Mouse (Mus musculus): ENCODE measurements around the gene Rnf180. TPM values are rescaled to one million over a fixed set of nuclear protein-coding genes. Genes with fewer than 3 reads are reported as not detected.

Gene Rnf180
- polyA plus RNA-seq, 1 experiment from 2014 or later = 11.3 TPM

GRCm38 (mm10) chr13:105224048-105224447, 70.6 kb downstream of the Rnf180 start:
- ATAC-seq (replicated peaks; ENCODE audit: low FRiP score) (no peak), DNase-seq (ENCODE audit: low spot score) (no peak)
- Histone ChIP-seq H3K9me3 (ENCODE audit: control insufficient read depth, low read length) (no peaks in the 10 kb centered on the region), H3K27me3 (ENCODE audit: control insufficient read depth, insufficient read depth, low read length) (no peaks in the 10 kb centered on the region), H3K4me1 (replicated peaks; ENCODE audit: control insufficient read depth, insufficient read depth, low read length) (no peaks in the 10 kb centered on the region), H3K36me3 (ENCODE audit: control insufficient read depth, insufficient read depth, low read length) (no peaks in the 10 kb centered on the region), H3K4me2 (ENCODE audit: low read depth, low read length, severe bottlenecking) (no peak overlapping the region), H3K27ac (ENCODE audit: low read depth, low read length) (no peak overlapping the region), H3K9ac (ENCODE audit: low read length) (no peak overlapping the region), H3K4me3 (ENCODE audit: low read depth, low read length) (no peak overlapping the region)
- 61% methylated on average over 10 of the region's 10 CpGs for WGBS

GRCm38 (mm10) chr13:105223147-105223546, 71.5 kb downstream of the Rnf180 start:
- no peak overlapping the region for H3K9ac ChIP-seq (ENCODE audit: low read length)
- peak; percentile 63 for ATAC-seq (replicated peaks; ENCODE audit: low FRiP score)
- no peaks in the 10 kb centered on the region for H3K4me1 ChIP-seq (replicated peaks; ENCODE audit: control insufficient read depth, insufficient read depth, low read length)
- 68% methylated on average over 3 of the region's 3 CpGs for WGBS
- H3K9me3 ChIP-seq (ENCODE audit: control insufficient read depth, low read length) = no peaks in the 10 kb centered on the region
- H3K4me3 ChIP-seq (ENCODE audit: low read depth, low read length) = no peak overlapping the region
- H3K27me3 ChIP-seq (ENCODE audit: control insufficient read depth, insufficient read depth, low read length) = no peaks in the 10 kb centered on the region
- H3K36me3 ChIP-seq (ENCODE audit: control insufficient read depth, insufficient read depth, low read length) = no peaks in the 10 kb centered on the region
- no peak overlapping the region for H3K4me2 ChIP-seq (ENCODE audit: low read depth, low read length, severe bottlenecking)
- no peak overlapping the region for H3K27ac ChIP-seq (ENCODE audit: low read depth, low read length)
- DNase-seq (ENCODE audit: low spot score) = no peak

DNA sequence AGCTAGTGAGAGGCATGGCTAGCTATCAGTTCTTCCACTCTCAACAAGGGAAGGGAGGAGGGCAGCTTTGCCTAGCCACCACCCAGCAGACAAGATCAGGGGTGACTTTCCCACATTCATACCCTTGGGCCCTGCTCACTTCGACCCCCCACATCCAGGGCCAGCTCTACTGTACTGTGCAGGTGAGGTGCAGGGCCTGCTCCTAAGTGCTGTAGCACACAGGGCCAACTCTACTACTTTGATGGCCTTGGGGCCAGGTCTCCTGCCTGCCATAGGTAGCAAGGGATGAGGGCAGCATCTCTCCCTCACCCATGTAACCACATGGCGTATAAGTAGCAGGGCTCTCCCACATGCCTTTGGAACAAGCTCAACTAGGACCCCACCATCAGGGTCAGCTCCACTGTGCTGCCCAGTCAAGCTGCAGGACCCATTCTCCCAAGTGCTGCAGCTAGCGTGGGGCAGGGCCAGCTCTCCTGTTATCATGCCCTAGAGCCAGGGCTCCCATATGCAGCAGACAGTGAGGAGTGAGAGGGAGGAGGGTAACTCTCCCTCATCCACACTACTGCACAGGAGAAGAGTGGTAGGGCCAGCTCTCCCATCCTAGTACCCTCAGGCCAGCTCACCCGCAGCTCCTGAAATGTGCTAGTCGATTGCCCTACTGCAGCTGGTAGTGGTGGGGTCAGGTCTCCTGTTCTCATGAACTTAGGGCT, 72.4 kb downstream of the Rnf180 start:
- H3K27me3 ChIP-seq (ENCODE audit: control insufficient read depth, insufficient read depth, low read length) = no peaks in the 10 kb centered on the region
- DNase-seq (ENCODE audit: low spot score) = no peak
- H3K9me3 ChIP-seq (ENCODE audit: control insufficient read depth, low read length) = no peaks in the 10 kb centered on the region
- H3K4me1 ChIP-seq (replicated peaks; ENCODE audit: control insufficient read depth, insufficient read depth, low read length) = no peaks in the 10 kb centered on the region
- WGBS = 87% methylated on average over 5 of the region's 5 CpGs
- H3K4me2 ChIP-seq (ENCODE audit: low read depth, low read length, severe bottlenecking) = no peak overlapping the region
- H3K27ac ChIP-seq (ENCODE audit: low read depth, low read length) = no peak overlapping the region
- H3K4me3 ChIP-seq (ENCODE audit: low read depth, low read length) = no peak overlapping the region
- ATAC-seq (replicated peaks; ENCODE audit: low FRiP score) = 0 out of 2 replicates have a peak, but pooled peaks have one; percentile 25
- H3K9ac ChIP-seq (ENCODE audit: low read length) = no peak overlapping the region
- no peaks in the 10 kb centered on the region for H3K36me3 ChIP-seq (ENCODE audit: control insufficient read depth, insufficient read depth, low read length)

DNA sequence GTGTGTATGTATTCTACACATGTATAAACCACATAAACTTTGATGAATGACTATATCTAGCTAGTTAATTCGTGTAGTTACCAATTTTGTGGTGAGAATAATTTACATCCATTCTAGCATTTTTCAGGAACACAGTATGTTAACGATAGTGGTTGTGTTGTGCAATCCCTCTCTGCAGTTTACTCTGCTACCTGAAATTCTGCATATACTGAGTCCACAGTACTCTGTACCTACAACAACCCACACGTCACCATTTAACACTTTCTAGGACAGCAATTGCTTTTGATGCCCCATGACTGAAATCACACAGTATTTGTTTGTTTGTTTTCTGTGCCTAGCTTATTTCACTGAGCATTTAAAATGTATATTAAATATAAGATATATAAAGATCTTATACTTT, 83.9 kb downstream of the Rnf180 start:
- Histone ChIP-seq H3K9ac (ENCODE audit: low read length) (no peak overlapping the region), H3K4me3 (ENCODE audit: low read depth, low read length) (no peak overlapping the region), H3K27ac (ENCODE audit: low read depth, low read length) (no peak overlapping the region), H3K36me3 (ENCODE audit: control insufficient read depth, insufficient read depth, low read length) (no peaks in the 10 kb centered on the region), H3K27me3 (ENCODE audit: control insufficient read depth, insufficient read depth, low read length) (no peaks in the 10 kb centered on the region), H3K9me3 (ENCODE audit: control insufficient read depth, low read length) (no peaks in the 10 kb centered on the region), H3K4me2 (ENCODE audit: low read depth, low read length, severe bottlenecking) (no peak overlapping the region), H3K4me1 (replicated peaks; ENCODE audit: control insufficient read depth, insufficient read depth, low read length) (no peaks in the 10 kb centered on the region)
- 81% methylated on average over 3 of the region's 3 CpGs for WGBS
- DNase-seq (ENCODE audit: low spot score) (no peak), ATAC-seq (replicated peaks; ENCODE audit: low FRiP score) (no peak)

GRCm38 (mm10) chr13:105203851-105204250, 90.8 kb downstream of the Rnf180 start:
- ATAC-seq (replicated peaks; ENCODE audit: low FRiP score) (no peak), DNase-seq (ENCODE audit: low spot score) (no peak)
- H3K4me1 ChIP-seq (replicated peaks; ENCODE audit: control insufficient read depth, insufficient read depth, low read length) = no peaks in the 10 kb centered on the region
- 90% methylated on average over 3 of the region's 3 CpGs for WGBS
- H3K9ac ChIP-seq (ENCODE audit: low read length) = no peak overlapping the region
- H3K27ac ChIP-seq (ENCODE audit: low read depth, low read length) = no peak overlapping the region
- H3K27me3 ChIP-seq (ENCODE audit: control insufficient read depth, insufficient read depth, low read length) = no peaks in the 10 kb centered on the region
- H3K9me3 ChIP-seq (ENCODE audit: control insufficient read depth, low read length) = no peaks in the 10 kb centered on the region
- H3K4me2 ChIP-seq (ENCODE audit: low read depth, low read length, severe bottlenecking) = no peak overlapping the region
- no peaks in the 10 kb centered on the region for H3K36me3 ChIP-seq (ENCODE audit: control insufficient read depth, insufficient read depth, low read length)
- H3K4me3 ChIP-seq (ENCODE audit: low read depth, low read length) = no peak overlapping the region

GRCm38 (mm10) chr13:105198658-105199057, 96.0 kb downstream of the Rnf180 start:
- DNase-seq (ENCODE audit: low spot score) = no peak
- Histone ChIP-seq H3K27me3 (ENCODE audit: control insufficient read depth, insufficient read depth, low read length) (no peaks in the 10 kb centered on the region), H3K36me3 (ENCODE audit: control insufficient read depth, insufficient read depth, low read length) (no peaks in the 10 kb centered on the region), H3K9ac (ENCODE audit: low read length) (no peak overlapping the region), H3K9me3 (ENCODE audit: control insufficient read depth, low read length) (no peaks in the 10 kb centered on the region), H3K4me1 (replicated peaks; ENCODE audit: control insufficient read depth, insufficient read depth, low read length) (no peaks in the 10 kb centered on the region), H3K4me3 (ENCODE audit: low read depth, low read length) (no peak overlapping the region), H3K27ac (ENCODE audit: low read depth, low read length) (no peak overlapping the region), H3K4me2 (ENCODE audit: low read depth, low read length, severe bottlenecking) (no peak overlapping the region)
- WGBS = 84% methylated on average over 3 of the region's 3 CpGs
- ATAC-seq (replicated peaks; ENCODE audit: low FRiP score) = no peak

- Histone ChIP-seq H3K9ac (ENCODE audit: low read length) (no peak overlapping the region), H3K4me2 (ENCODE audit: low read depth, low read length, severe bottlenecking) (no peak overlapping the region), H3K36me3 (ENCODE audit: control insufficient read depth, insufficient read depth, low read length) (no peaks in the 10 kb centered on the region), H3K27ac (ENCODE audit: low read depth, low read length) (no peak overlapping the region), H3K4me3 (ENCODE audit: low read depth, low read length) (no peak overlapping the region), H3K27me3 (ENCODE audit: control insufficient read depth, insufficient read depth, low read length) (no peaks in the 10 kb centered on the region), H3K4me1 (replicated peaks; ENCODE audit: control insufficient read depth, insufficient read depth, low read length) (no peaks in the 10 kb centered on the region), H3K9me3 (ENCODE audit: control insufficient read depth, low read length) (no peaks in the 10 kb centered on the region)
- DNase-seq (ENCODE audit: low spot score) (no peak), ATAC-seq (replicated peaks; ENCODE audit: low FRiP score) (no peak)
- 59% methylated on average over 3 of the region's 3 CpGs for WGBS
Measured at GRCm38 (mm10) chr13:105198028-105198427, 96.6 kb downstream of the Rnf180 start.

GRCm38 (mm10) chr13:105193583-105193982, 101.0 kb downstream of the Rnf180 start:
- Histone ChIP-seq H3K4me2 (ENCODE audit: low read depth, low read length, severe bottlenecking) (no peak overlapping the region), H3K27ac (ENCODE audit: low read depth, low read length) (no peak overlapping the region), H3K36me3 (ENCODE audit: control insufficient read depth, insufficient read depth, low read length) (no peaks in the 10 kb centered on the region), H3K9ac (ENCODE audit: low read length) (no peak overlapping the region), H3K4me3 (ENCODE audit: low read depth, low read length) (no peak overlapping the region), H3K27me3 (ENCODE audit: control insufficient read depth, insufficient read depth, low read length) (no peaks in the 10 kb centered on the region), H3K4me1 (replicated peaks; ENCODE audit: control insufficient read depth, insufficient read depth, low read length) (no peaks in the 10 kb centered on the region), H3K9me3 (ENCODE audit: control insufficient read depth, low read length) (no peaks in the 10 kb centered on the region)
- 83% methylated on average over 7 of the region's 7 CpGs for WGBS
- ATAC-seq (replicated peaks; ENCODE audit: low FRiP score) = no peak
- no peak for DNase-seq (ENCODE audit: low spot score)

- Histone ChIP-seq H3K27ac (ENCODE audit: low read depth, low read length) (no peak overlapping the region), H3K27me3 (ENCODE audit: control insufficient read depth, insufficient read depth, low read length) (no peaks in the 10 kb centered on the region), H3K4me1 (replicated peaks; ENCODE audit: control insufficient read depth, insufficient read depth, low read length) (no peaks in the 10 kb centered on the region), H3K9me3 (ENCODE audit: control insufficient read depth, low read length) (no peaks in the 10 kb centered on the region), H3K9ac (ENCODE audit: low read length) (no peak overlapping the region), H3K36me3 (ENCODE audit: control insufficient read depth, insufficient read depth, low read length) (no peaks in the 10 kb centered on the region), H3K4me2 (ENCODE audit: low read depth, low read length, severe bottlenecking) (no peak overlapping the region), H3K4me3 (ENCODE audit: low read depth, low read length) (no peak overlapping the region)
- 92% methylated on average over 7 of the region's 7 CpGs for WGBS
- ATAC-seq (replicated peaks; ENCODE audit: low FRiP score) = no peak
- DNase-seq (ENCODE audit: low spot score) = no peak
Measured at GRCm38 (mm10) chr13:105188730-105189129, 105.9 kb downstream of the Rnf180 start.
